Mouse (Mus musculus): ENCODE results near the gene Zfp382.
"Not testable (repeated sequence)": the region's sequence is repeated elsewhere in the genome, so short reads cannot be mapped to it uniquely, and the experiment has no call there.

The Zfp382 gene

DNA sequence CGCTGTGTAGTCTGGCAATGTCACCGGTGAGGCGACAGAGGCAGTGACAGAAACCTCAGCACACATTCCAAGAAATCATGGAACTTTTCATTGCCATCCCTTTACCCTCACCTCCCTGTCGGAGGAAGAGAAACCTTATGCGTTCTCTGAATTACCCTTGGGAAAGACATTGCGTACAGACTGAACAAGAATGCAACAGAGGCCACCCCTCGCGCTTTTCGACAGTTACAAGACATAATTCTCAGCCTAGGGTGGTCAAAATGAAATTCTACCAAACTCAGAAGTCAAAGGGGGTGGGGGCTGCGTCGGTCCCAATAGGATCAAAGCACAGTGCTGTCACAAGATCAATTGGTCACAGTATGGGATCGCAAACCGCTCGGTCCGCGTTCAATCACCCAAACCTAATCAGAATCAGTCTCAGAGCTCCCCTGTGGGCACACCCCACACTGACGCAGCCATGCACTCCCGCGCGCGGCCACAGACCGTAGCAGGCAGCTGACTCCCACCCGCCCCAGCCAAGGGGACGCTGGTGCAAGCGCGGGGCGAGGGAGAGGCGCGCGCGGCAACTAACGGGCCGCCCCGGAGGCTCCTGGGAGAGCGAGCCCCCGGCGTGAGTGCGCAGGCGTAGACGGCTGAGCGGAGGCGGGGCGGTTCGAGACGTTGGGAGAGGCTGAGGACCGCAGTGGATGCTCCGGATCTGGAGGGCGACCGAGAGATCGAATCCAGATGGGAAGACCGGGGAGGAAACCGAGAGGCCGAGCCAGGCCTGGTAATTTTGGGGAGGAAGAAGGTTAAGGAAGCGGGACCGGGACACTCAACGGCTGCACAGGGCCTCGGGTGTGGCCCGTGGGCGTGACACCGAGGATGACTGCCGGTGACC, at the start of gene Zfp382:
Gene Zfp382 (plus strand): TSS at position 635 of the 880 bp plus-strand sequence.
- DNase-seq (ENCODE audit: low read depth, low spot score), result peak; percentile 62

DNA sequence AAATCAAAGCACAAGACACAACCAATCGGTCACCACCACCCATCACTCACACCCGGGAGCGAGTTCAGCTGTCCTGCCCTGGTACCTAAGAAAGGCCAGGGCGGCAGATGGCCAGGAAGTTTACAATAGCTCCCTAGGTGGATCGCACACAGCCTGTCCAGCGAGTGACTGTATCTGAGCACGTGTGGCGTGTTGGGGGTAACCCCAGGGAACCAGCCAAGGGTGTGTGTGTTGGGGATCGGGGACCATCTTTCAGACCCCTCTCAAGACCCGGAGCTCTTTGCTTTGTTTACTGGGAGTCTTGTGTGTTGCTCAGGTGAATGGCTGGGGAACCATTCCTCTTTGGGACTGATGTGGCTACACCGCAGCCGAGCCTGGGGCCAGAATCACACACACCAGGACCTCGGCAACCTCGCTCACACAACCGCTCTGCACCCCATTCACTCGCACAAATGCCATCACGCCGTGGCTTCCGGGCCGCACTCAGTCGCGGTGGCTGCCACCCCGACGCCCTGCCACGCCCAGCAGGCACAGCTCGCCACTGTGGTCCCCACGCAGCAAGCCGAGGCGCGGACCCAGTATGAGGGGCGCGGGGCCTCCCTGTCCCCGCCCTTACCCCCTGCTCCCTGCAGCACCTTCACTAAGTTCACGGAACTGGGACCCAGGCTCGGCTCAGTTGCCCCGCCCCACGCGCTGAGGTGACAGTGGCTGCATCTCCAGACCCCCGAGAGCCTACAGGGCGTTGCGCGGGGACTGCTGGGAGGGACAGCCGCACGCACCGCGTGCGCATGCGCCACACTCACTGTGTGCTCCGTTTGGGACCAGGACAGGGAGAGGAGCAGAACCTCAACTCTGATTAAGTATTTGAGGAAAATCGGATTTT, 49.4 kb upstream of the Zfp382 start, which contains the start of gene Zfp82:
Gene Zfp82 (minus strand): TSS at position 755 of the 883 bp plus-strand sequence.
- peak; percentile 67 for DNase-seq (ENCODE audit: low read depth, low spot score)

DNA sequence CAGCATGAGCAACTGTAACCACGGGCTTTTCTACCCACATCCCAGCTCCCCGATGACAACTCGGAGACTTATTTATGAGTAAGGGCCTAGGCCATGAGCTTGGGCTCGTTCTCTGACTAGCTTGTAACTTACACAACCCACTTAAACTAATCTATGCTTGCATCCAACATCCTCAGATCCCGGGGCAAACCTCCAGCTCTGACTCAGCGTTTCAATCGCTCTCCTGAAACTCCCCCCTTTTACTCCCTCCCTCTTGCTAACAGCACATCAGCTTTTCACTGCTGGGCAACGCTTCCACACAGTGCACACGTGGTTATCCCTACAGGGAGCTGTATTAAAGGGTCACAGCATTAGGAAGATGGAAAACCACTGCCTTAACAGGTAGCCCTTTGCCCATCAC, 35.2 kb upstream of the Zfp382 start:
- DNase-seq (ENCODE audit: low read depth, low spot score), result no peak

DNA sequence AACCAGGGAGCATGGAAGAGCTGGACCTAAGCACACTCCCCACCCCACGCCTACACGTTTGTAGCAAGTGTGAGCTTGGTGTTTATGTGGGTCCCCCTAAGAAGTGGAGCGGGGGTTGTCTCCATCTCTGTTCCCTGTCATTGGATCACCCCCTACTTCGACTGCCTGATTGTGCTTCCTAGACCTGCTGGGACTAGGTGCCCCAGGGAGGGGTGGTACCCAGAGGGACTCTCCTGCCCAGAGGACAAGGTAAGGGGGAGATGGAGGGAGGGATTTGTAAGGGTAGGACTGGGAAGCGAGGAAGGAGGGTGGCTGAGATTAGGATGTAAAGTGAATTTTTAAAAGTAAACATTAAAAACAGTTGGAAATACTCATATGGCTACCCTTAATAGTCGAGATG, 32.3 kb upstream of the Zfp382 start:
- no peak for DNase-seq (ENCODE audit: low read depth, low spot score)

DNA sequence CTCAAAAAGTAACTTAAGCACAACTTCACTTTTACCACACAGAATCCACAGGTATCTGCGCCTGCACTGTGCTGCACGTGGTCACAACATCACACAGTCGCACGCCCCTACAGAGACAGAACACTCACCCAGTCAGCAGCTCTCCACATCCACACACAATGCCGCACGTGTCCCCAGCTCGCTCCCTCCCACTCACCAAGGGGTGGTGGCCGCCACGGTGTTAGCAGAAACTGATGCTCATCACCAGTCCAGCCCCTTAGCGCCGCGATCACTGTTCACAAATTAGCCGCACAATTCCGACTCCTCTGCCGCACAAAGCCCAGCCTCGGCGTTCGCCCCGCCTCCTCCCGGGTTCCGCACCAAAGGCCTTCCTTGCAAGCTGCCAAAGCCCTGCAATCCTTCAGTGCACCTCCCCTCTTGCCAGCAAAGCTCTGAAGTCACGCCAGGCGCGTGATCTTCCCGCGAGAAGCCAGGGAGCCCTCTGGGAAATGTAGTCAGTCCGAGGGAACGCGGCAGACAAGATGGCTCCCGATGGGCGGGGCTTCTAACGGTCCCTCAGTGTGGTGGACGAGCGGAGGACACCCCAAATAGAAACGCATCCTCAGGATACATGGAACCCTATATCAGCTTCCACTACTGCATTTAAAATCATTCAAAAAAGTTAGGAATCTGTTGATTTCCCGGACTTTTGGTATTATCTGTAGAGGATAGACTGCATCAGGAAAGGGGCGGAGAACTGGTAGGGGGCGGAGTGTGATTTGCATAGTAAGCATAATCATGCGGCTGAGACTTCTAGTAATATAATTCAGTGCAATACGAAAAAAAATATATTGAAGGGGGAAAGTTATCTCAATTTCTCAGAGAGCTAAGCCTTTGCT, 31.4 kb upstream of the Zfp382 start, which contains the start of the genes Gm26920 and Zfp566:
Gene Gm26920 (minus strand): TSS at position 319 of the 878 bp plus-strand sequence.
Gene Zfp566 (minus strand): TSS at position 436 of the 878 bp plus-strand sequence.
- peak; percentile 93 for DNase-seq (ENCODE audit: low read depth, low spot score)

DNA sequence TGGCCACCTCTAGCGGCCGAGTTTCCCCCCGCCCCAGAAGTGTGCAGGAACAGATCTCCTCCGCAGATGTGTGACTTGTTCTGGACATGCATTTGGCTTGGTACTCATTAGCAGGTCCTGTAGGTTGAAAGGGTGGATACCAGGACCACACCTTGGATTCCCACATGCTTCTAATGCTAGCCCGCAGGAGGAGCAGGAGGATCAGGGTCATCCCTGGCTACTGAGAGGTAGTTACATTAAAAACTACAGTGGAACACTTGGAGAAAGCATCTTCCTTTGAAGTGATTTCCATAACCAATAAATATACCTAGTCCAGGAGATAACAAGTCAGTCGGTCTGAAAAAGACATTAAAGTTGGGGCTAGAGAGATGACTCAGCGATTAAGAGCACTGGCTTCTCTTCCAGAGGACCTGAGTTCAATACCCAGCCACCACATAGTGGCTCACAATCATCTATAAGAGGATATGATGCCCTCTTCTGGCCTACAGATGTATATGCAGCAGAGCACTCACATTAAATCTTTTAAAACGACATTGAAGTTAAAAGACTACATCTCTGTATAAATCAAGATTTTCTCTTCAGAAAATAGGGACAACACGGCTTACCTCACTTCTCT, 30.7 kb upstream of the Zfp382 start:
- DNase-seq (ENCODE audit: low read depth, low spot score), result peak; percentile 35

DNA sequence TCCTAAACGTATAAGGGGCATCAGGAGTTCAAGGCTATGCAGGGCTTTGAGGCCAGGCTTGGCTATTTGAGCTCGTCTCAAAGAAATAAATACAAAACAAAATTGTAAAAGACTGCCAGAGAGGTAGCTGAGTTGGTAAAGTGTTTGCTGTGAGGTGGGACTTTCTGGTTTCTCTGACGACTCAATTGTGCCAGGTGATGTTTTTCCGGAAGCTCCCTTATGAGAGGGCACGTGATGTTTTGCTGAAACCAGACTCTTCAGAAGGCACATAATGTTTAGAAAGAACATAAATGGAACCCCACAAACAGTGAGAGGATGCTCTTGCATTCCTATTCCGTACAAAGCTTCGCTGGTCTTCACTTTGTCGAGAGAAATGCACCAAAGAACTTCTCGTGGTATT, 29.1 kb upstream of the Zfp382 start:
- no peak for DNase-seq (ENCODE audit: low read depth, low spot score)

DNA sequence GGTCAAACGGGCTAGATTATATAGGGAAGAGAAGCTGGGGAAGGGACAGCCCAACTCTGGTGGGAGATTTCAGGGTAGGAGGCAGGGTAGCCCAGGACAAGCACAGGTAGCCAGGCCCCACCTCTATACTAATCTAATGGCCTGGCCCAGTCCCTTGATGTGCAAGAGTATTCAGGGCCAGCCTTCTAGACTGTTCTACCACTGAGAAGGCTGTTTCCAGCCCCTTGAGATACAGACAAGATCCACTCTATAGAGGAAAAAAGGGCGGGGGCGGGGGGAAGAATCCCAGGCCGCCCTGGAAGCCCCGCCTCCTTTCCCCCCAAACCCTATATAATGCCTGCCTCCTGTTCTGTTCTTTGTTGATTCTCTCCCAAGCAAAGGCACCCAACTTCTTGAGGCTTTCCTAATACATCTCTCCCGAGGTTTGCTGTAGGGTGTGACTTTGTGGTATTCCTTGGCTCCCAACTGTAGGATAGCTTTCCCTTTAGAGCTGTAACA, 27.8 kb upstream of the Zfp382 start:
- DNase-seq (ENCODE audit: low read depth, low spot score), result no peak

DNA sequence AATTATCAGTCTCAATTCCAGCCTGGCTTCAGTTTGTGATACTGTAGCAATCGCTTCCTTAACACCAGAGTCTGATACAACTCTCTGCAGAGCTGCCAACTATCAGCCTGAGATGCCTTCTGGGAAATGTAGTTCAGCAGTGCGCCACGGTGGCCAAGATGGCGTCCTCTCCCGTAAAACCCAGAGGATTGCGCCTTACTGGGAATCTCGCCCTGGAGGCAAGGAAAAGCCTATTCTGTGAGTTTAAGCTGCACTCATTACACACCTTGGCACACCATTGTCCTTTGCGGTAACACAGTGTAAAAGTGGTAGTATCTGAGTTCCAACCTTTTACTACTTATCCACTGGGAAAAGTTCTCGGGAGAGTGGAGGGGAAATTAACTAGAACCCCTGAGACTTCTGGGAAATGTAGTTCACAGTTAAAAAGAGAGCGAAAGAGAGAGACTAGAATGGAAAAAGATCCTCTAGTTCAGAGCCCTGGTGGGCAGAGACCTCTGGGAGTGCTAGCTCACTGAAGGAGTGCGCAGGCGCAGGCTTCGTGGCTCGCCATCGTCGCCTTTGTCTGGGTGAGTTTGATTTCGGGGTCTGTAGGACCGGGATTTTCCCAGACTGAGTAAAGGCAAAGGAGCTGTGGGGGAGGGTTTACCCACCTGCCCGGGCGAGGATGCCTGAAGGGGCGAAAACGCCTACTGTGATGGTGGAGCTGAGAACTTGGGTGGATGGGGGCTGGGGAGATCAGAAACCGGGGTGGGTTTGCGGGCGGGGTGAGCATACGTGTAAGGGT, 26.9 kb upstream of the Zfp382 start, which contains the start of gene Zfp260:
Gene Zfp260 (plus strand): TSS at position 132 of the 784 bp plus-strand sequence.
- peak; percentile 66 for DNase-seq (ENCODE audit: low read depth, low spot score)

DNA sequence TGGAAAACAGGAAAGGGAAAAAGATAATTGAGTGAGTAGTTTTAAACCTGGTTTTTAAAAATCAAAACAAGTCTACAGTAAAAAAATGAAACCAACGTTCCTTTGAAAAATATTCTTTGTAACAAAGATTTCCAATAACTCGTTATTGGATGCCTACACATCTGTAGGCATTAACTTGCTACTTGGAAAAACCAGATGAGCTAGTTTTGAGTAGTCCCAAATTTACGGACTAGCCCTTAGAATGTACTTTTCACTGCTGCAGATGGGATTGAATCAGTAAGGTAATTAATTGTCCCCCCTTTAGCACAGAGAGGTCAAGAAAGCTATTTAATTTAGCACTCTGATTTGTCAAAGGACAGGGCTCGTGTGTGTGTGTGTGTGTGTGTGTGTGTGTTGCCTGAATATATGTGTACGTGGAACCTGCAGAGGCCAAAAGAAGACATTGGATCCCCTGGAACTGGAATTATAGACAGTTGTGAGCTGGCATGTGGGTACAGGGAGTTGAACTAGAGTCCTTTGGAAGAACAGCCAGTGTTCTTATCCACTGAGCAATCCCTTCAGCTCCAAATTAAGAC, 26.1 kb upstream of the Zfp382 start:
- no peak for DNase-seq (ENCODE audit: low read depth, low spot score)

DNA sequence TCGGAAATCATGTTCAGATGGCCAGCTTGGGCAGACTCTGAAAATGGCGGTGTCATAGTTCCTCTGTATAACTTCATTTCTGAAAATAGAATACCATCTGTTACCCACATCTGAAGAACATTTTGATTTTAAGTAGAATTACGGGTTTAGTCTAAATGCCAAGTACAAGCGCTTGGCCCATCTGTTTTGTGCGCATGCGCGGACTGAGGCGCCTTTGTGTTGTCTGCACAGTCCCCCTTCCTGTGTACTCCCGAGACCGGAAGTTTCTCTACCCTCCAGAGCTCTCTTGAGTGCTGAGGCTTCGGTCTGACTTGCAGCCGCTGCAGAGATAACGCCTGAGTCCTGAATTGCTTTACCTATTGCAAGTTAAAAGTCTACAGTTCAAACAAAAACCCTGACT, 22.4 kb upstream of the Zfp382 start:
- no peak for DNase-seq (ENCODE audit: low read depth, low spot score)

DNA sequence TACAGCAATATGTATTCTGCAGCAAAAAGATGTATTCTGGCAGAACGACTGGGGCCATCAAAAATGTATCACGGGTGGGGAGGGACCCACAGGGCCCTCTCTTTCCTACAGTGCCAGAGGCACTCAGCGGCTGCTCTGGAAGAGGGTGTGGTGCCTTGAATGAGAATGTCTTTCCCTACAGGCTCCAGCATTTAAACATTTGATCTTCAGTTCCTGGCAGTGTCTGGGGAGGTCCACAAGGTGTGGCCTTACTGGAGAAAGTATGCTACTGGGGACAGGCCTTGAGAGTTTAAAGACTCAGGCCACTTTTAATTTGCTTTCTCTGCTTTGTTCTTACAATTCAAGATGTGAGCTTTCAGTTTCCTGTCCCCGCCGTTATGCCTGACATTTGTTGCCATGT, 5.7 kb upstream of the Zfp382 start:
- DNase-seq (ENCODE audit: low read depth, low spot score), result no peak

DNA sequence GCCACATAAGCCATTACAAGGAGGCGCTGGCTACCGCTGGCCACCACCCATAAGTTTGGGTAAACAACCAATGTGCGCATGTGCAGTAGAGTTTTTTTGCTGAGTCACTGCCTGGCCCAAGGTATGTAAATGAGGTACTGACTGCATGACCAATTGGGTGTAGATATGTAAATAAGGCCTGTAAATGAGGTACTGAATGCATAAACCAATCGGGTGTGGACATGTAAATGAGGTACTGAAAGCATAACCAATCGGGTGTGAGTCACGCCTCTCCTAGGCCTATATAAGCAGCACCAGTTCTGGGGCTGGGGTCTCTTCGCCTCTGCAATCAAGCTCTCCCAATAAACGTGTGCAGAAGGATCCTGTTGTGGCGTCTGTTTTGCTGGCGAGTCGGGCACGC, 3.8 kb upstream of the Zfp382 start:
- not testable (repeated sequence) for DNase-seq (ENCODE audit: low read depth, low spot score)

DNA sequence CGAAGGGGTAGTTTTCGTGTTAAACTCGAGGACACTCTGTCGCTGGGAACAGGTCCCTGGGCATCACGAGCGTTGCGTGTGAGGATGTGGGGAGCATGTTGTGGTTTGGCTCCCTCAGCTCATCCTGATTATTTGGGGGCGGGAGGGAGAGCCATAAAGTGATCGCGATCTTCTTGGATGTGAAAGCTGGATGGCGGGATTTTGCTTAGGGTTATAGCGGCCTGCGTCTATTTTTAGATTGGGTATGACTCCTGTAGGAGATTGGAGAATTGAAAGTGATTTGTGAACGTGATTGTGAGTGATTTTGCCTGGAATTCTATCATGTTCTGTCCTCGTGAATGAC, 417 bp downstream of the Zfp382 start:
- DNase-seq (ENCODE audit: low read depth, low spot score), result no peak

DNA sequence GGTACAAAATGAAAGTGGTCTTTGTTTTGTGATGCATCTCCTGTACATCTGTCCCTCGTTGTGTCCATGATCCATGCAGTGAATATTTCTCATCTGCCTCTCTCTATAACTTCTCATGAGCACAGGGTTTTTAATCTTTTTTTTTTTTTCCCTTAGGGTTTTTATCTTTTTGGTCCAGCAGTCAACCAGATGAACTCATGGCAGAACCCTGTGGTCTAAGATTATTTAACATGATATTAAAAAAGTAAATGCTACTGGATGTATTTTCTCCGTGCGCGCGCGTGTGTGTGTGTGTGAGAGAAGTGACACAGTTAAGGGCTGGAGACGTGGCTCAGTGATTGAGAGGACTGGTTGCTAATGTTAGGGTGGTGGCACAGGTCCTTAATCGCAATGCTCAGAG, 8.2 kb downstream of the Zfp382 start:
- no peak for DNase-seq (ENCODE audit: low read depth, low spot score)

DNA sequence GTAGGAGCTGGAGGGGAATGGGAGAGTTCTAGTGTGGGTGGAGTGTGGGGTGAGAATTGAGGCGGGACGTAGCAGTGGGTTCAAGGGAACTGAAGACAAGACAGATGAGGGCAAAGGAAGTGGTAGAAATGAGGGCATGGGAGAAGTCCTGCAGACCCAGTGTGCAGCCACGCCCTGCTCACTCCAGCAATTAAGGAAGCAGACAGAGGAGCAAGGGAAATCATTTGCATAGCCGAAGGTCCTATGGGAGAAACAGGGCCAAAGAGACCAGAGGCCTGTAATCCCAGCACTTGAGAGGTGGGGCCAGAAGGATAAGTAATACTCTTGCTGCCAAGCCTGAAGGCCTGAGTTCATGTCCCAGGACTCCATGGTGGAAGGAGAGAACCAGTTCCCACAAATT, 10.7 kb downstream of the Zfp382 start:
- DNase-seq (ENCODE audit: low read depth, low spot score), result no peak

DNA sequence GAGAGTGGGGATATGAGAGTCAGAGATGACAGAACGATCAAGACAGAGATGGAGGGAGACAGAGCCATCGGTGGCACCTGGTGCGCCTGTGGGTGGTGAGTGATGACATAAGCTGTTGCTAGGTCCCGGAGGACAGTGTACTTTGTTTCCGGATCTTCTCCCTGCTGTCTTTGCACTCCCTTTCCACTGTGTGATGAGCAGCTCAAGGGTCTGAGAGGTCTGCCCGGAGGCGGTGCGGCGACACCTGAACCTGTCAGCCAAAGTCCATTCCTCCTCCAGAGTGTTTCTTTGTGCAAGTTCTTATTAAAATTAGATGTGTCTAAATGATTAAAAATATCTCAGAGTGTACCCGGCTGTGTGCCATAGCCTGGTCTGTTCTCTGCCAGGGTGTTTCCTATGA, 15.1 kb downstream of the Zfp382 start:
- DNase-seq (ENCODE audit: low read depth, low spot score), result no peak

DNA sequence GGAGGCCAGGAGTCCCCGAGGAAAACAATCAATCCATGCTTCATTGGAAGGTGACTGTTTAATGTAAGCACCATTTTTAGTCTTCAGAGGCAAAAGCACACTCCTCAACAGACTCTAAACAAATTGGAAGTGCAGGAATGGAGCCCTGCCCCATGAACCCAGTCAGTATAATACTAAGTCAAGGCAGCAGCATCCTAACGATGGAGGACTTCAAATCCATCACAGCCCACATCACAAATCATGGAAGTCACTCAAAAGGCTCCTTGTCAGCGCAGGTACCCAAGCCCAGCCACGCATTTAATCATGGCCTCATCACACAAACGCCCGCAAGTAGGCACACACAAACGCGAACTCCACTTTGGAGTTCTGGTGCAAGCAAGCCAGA, 21.4 kb downstream of the Zfp382 start:
- no peak for DNase-seq (ENCODE audit: low read depth, low spot score)

DNA sequence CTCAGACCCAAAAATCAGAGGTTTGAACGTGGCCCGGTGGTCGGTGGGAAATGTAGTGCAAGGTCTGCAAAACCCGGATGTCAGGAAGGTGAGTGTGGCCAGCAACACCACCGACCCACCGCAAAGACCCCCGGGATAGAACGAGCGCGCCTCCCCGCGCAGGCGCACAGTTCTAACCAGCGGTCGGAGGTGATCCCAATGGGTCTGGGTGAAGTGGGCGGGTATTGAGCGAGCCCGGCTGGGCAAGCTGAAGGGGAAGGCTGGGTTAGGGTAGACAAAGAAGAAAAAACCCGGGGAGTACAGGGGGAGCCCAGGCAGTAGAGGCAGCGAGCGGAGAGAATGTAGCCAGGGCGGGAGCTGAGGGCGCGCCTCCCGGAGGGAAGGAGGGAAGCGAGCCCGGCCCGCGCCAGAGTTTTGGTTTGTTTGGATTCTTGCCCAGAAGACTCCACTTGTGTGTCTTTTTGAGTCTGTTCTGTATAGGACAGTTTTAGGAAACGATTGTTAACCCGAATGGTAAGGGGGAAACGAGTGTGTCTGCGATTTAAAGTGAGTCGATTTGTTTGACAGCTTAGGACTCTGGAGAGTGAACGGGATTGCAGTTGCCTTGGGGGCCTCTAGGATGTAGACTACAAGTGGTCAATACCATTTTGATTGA, 21.9 kb downstream of the Zfp382 start:
- no peak for DNase-seq (ENCODE audit: low read depth, low spot score)

All from c-Kit-negative CD71-positive TER-119-positive erythroid progenitor cells, embryonic 14.5 days (primary cell).